Comparison of ENCODE assay signal across 12 mouse cellular contexts in genomic region chr10:116310516-116311210, GRCm38 (mm10). TPM values are rescaled to one million over a fixed set of nuclear protein-coding genes. Genes with fewer than 3 reads are reported as not detected.
A peak's percentile ranks its signal among the peaks of the same experiment; 100 is the strongest.
DNase-seq lines count a peak whose midpoint lies in the region; ATAC-seq and TF ChIP-seq lines count a peak whose summit lies in the region.
"Had no signal": no experiment of that assay in that cellular context is flagged by ENCODE, and none has a peak within 500 bp of the region (broad histone marks: within the 10 kb centered on the region; RNA-seq: fewer than 3 reads in every experiment).

No protein-coding gene starts in this region.

- 28% methylated on average over 11 of the region's 11 CpGs for WGBS in heart, embryonic 11.5 days (ENCODE audit: insufficient replicate concordance)
- WGBS in neural tube, embryonic 13.5 days = 49% methylated on average over 11 of the region's 11 CpGs
- WGBS in neural tube, embryonic 15.5 days = 60% methylated on average over 11 of the region's 11 CpGs
- 17% methylated on average over 11 of the region's 11 CpGs for WGBS in lung, postnatal 0 days

- H3K4me2 ChIP-seq in heart, embryonic 11.5 days = no peak overlapping the region
- H3K4me2 ChIP-seq in neural tube, embryonic 13.5 days = no peak overlapping the region
- H3K4me2 ChIP-seq in neural tube, embryonic 15.5 days = no peak overlapping the region
- H3K4me2 ChIP-seq in lung, postnatal 0 days (replicated peaks; ENCODE audit: low read depth, low read length) = no peak overlapping the region
- H3K4me2 ChIP-seq: liver, embryonic 15.5 days had no signal

- H3K4me1 ChIP-seq in heart, embryonic 11.5 days (ENCODE audit: control insufficient read depth, insufficient read depth, low read length) = peaks cover 6% of the 10 kb centered on the region
- no peaks in the 10 kb centered on the region for H3K4me1 ChIP-seq in neural tube, embryonic 13.5 days (replicated peaks)
- H3K4me1 ChIP-seq in neural tube, embryonic 15.5 days = no peaks in the 10 kb centered on the region
- no peaks in the 10 kb centered on the region for H3K4me1 ChIP-seq in lung, postnatal 0 days (ENCODE audit: insufficient read depth, low read depth, low read length)
- H3K4me1 ChIP-seq: liver, embryonic 15.5 days had no signal

- ATAC-seq in heart, embryonic 11.5 days (replicated peaks; ENCODE audit: insufficient number of reproducible peaks, low FRiP score, low TSS enrichment) = no peak
- no peak for ATAC-seq in neural tube, embryonic 13.5 days (ENCODE audit: low read depth)
- no peak for ATAC-seq in neural tube, embryonic 15.5 days (ENCODE audit: low FRiP score)
- peak; percentile 44 for ATAC-seq in lung, postnatal 0 days
- ATAC-seq in erythroblast, adult 5-6 weeks (replicated peaks; ENCODE audit: low FRiP score, poor library complexity, severe bottlenecking) = no peak
- ATAC-seq: activated CD4-positive, CD25-positive, alpha-beta regulatory T cell, adult 4 months had no signal

- H3K9me3 ChIP-seq in heart, embryonic 11.5 days (replicated peaks; ENCODE audit: control insufficient read depth, low read length) = no peaks in the 10 kb centered on the region
- H3K9me3 ChIP-seq in neural tube, embryonic 13.5 days = no peaks in the 10 kb centered on the region
- H3K9me3 ChIP-seq in neural tube, embryonic 15.5 days (replicated peaks) = no peaks in the 10 kb centered on the region
- no peaks in the 10 kb centered on the region for H3K9me3 ChIP-seq in lung, postnatal 0 days (ENCODE audit: low read length)
- H3K9me3 ChIP-seq: liver, embryonic 15.5 days had no signal

- DNase-seq in heart, adult 8-10 months (ENCODE audit: low spot score) = peak; percentile 45
- DNase-seq in lung, postnatal 0 days (ENCODE audit: low spot score) = peak; percentile 50
- DNase-seq in T-cell, adult 2 months (ENCODE audit: low spot score) = no peak
- no peak for DNase-seq in cerebellum, adult 9-10 months
- DNase-seq: cerebellum, adult 18-20 months; midbrain, embryonic 14.5 days had no signal

- no peak overlapping the region for H3K9ac ChIP-seq in heart, embryonic 11.5 days (ENCODE audit: low read depth, low read length)
- H3K9ac ChIP-seq in neural tube, embryonic 13.5 days = no peak overlapping the region
- H3K9ac ChIP-seq in neural tube, embryonic 15.5 days (replicated peaks) = no peak overlapping the region
- H3K9ac ChIP-seq in lung, postnatal 0 days (replicated peaks; ENCODE audit: low read depth) = no peak overlapping the region
- H3K9ac ChIP-seq: liver, embryonic 15.5 days had no signal

- TF ChIP-seq EP300 in lung, postnatal 0 days (IDR thresholded peaks at IDR 0.05) = peak; percentile 84

- H3K27ac ChIP-seq in heart, embryonic 11.5 days (ENCODE audit: low read depth, low read length) = no peak overlapping the region
- H3K27ac ChIP-seq in neural tube, embryonic 13.5 days (replicated peaks) = 0 out of 2 replicates have a peak overlapping the region, but pooled peaks have one; percentile 28
- no peak overlapping the region for H3K27ac ChIP-seq in neural tube, embryonic 15.5 days (replicated peaks)
- H3K27ac ChIP-seq in lung, postnatal 0 days (ENCODE audit: low read length) = no peak overlapping the region; the same call in 1 of the 2 replicates
- H3K27ac ChIP-seq: liver, embryonic 15.5 days had no signal

- H3K27me3 ChIP-seq in heart, embryonic 11.5 days (ENCODE audit: control insufficient read depth, insufficient read depth, low read length) = no peaks in the 10 kb centered on the region
- H3K27me3 ChIP-seq in neural tube, embryonic 13.5 days = no peaks in the 10 kb centered on the region
- no peaks in the 10 kb centered on the region for H3K27me3 ChIP-seq in neural tube, embryonic 15.5 days (replicated peaks)
- no peaks in the 10 kb centered on the region for H3K27me3 ChIP-seq in lung, postnatal 0 days (replicated peaks; ENCODE audit: insufficient read depth, low read length)
- H3K27me3 ChIP-seq: liver, embryonic 15.5 days had no signal

- no peak for TF ChIP-seq CTCF in lung, postnatal 0 days (IDR thresholded peaks at IDR 0.05)

- no peak overlapping the region for H3K4me3 ChIP-seq in heart, embryonic 11.5 days (ENCODE audit: low read depth, low read length)
- H3K4me3 ChIP-seq in neural tube, embryonic 13.5 days = no peak overlapping the region
- no peak overlapping the region for H3K4me3 ChIP-seq in neural tube, embryonic 15.5 days (replicated peaks)
- H3K4me3 ChIP-seq in lung, postnatal 0 days (ENCODE audit: low read depth, low read length) = no peak overlapping the region
- H3K4me3 ChIP-seq: liver, embryonic 15.5 days had no signal

- no peaks in the 10 kb centered on the region for H3K36me3 ChIP-seq in heart, embryonic 11.5 days (ENCODE audit: control insufficient read depth, insufficient read depth, low read length)
- H3K36me3 ChIP-seq in neural tube, embryonic 13.5 days = no peaks in the 10 kb centered on the region
- H3K36me3 ChIP-seq in neural tube, embryonic 15.5 days = no peaks in the 10 kb centered on the region
- no peaks in the 10 kb centered on the region for H3K36me3 ChIP-seq in lung, postnatal 0 days (ENCODE audit: insufficient read depth, low read length)
- H3K36me3 ChIP-seq: liver, embryonic 15.5 days had no signal

RNA-seq across cellular contexts. Expression of gene Ptprb, which starts 35.3 kb away (rescaled TPM):
- 10 to 100 TPM; 49.9 to 68.0 (median 60.9) TPM for total RNA-seq in heart, adult 8-10 months (2022)
- polyA plus RNA-seq in heart, embryonic 11.5 days (2014; fragmentation: Nextera tagmentation; extraction: Ambion mirVana) = 8.3 and 9.1 TPM in 2 replicates
- 2.8 and 3.4 TPM in 2 replicates for polyA plus RNA-seq in neural tube, embryonic 13.5 days (2015; fragmentation: Nextera tagmentation; extraction: Ambion mirVana)
- 3.1 and 3.5 TPM in 2 replicates for polyA plus RNA-seq in neural tube, embryonic 15.5 days (2015; fragmentation: Nextera tagmentation; extraction: Ambion mirVana)
- polyA plus RNA-seq in lung, postnatal 0 days (2015; fragmentation: Nextera tagmentation; extraction: Ambion mirVana) = 25.0 and 28.8 TPM in 2 replicates
- total RNA-seq in erythroblast, adult 5-6 weeks (2015; ENCODE audit: low replicate concordance) = not detected in 2 replicates
- total RNA-seq in erythroblast, adult 5-6 weeks (2017; ENCODE audit: low replicate concordance) = not detected in 2 replicates

Comparison
In these comparisons a context has a peak if more than half of its experiments do, and no peak if none do; other contexts are left out.
1. DNase-seq: peak in heart, adult 8-10 months (single experiment) and lung, postnatal 0 days (single experiment); none in T-cell, adult 2 months (single experiment) and cerebellum, adult 9-10 months (single experiment).